Mouse (Mus musculus) testis, adult 10 weeks (tissue): ENCODE results near the gene Anks1b. TPM values are rescaled to one million over a fixed set of nuclear protein-coding genes. Genes with fewer than 3 reads are reported as not detected.

Source experiments
- polyA plus RNA-seq: library from polyadenylated mRNA; stranded (reverse); fragments of 350-450 nt; fragmentation: Illumina TruSeq; extraction: RNeasy Lipid Tissue Mini Kit (QIAGEN cat#74804); gene quantifications from one replicate; pipeline ENCODE4 v1.2.3, GENCODE M21; 2014; ENCODE audit warnings: low read depth, low replicate concordance

Gene Anks1b
- polyA plus RNA-seq = 6.5 TPM

GRCm38 (mm10) chr10:89873146-89873950 lies at the start of gene Anks1b:
Anks1b (plus strand) TSS chr10:89873509.

Other genes with a start within 250 kb of the Anks1b start
- gene Scyl2, start 187.2 kb upstream of the Anks1b start, polyA plus RNA-seq = 61.0 TPM
- gene Actr6, start 141.2 kb upstream of the Anks1b start, polyA plus RNA-seq = 86.0 TPM
- gene Uhrf1bp1l, start 128.5 kb upstream of the Anks1b start, polyA plus RNA-seq = 124 TPM